Mouse (Mus musculus): ENCODE measurements around the gene St6gal1. TPM values are rescaled to one million over a fixed set of nuclear protein-coding genes. Genes with fewer than 3 reads are reported as not detected.
A peak's percentile ranks its signal among the peaks of the same experiment; 100 is the strongest.

Gene St6gal1
- polyA plus RNA-seq, 1 experiment: 31.5 TPM

DNA sequence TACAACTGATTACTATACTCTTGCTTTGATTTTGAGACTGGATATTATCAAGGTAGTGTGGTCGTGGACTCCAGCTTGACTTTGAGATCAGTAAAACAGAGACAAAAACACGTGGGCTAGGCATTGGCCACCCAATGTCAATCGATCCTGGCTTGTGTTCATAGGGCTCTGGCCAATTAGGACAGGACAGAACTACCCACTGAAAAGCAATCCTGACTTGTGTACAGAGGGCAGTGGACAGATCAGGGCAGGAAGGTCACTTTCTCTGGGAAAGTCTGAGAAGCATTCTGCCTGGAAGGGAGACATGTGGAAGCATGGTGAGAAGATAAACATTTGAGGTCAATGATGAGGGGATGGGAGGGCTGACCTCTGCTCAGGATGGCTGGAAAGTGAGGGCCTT is 69.7 kb downstream of the St6gal1 start:
- no peak for DNase-seq (ENCODE audit: low read depth)
- no peak for TF ChIP-seq POLR2A (IDR thresholded peaks at IDR 0.05; ENCODE audit: borderline replicate concordance, extremely low read depth, insufficient read depth, insufficient read length, poor library complexity, severe bottlenecking)
- no peak for TF ChIP-seq CTCF (IDR thresholded peaks at IDR 0.05; ENCODE audit: borderline replicate concordance, extremely low read depth, insufficient read depth, insufficient read length)

DNA sequence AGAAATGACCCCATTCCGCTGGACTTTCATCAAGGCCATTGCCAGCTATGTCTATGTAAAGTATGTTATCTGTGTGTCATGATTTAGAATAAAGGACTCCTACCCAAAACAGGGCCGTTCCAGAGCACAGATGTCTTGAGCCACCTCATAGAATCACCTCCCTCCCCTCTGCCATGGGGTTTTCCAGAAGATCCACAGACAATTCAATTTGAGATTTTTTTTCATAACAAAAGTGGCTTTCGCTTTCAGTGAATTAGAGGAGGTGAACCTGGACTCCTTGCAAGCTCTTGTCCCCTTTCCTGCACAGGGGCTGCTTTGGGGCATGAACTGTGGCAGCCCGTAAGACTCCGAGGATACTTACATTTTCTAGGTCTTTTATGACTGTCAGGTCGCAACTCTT is 70.2 kb downstream of the St6gal1 start:
- TF ChIP-seq CTCF (IDR thresholded peaks at IDR 0.05; ENCODE audit: borderline replicate concordance, extremely low read depth, insufficient read depth, insufficient read length) (no peak), POLR2A (IDR thresholded peaks at IDR 0.05; ENCODE audit: borderline replicate concordance, extremely low read depth, insufficient read depth, insufficient read length, poor library complexity, severe bottlenecking) (no peak)
- no peak for DNase-seq (ENCODE audit: low read depth)

DNA sequence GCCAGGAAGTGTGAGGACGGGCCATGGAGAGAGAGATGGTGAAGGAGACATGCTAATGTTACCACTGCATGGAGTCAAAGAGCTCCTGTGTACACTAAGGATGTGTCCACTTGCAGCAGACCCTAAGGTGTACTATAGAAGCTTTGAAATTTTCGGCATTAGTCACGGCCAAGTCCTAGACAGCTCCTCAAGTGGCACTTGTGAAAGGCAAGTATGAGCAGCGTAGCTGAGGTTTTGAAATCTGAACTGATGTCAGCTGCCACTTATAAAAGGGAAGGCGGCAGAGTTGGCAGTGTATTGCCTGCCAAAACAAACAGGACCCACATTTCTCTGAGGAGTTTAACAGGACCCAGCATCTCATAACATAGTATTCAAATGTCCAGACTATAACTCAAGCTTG is 71.2 kb downstream of the St6gal1 start:
- TF ChIP-seq CTCF (IDR thresholded peaks at IDR 0.05; ENCODE audit: borderline replicate concordance, extremely low read depth, insufficient read depth, insufficient read length): no peak
- no peak for DNase-seq (ENCODE audit: low read depth)

DNA sequence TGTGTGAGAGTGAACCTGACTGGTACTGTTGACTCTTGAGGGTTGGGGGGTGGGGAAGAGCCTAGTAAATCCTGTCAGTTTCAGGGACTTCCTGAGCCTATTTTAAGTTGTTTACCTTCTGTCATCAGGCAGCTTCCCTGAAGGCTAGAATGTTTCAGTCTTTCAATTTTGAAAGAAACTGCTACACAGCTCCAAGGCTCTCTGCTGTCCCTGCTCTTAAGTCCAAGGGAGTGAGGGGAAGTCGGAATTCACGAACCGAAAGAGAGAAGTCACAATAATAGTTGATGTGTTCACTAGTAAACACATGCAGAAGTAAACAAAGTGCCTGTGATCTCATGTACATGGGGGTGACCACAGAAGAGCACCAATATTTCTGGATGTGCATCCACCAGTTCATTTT is 72.2 kb downstream of the St6gal1 start:
- TF ChIP-seq POLR2A (IDR thresholded peaks at IDR 0.05; ENCODE audit: borderline replicate concordance, extremely low read depth, insufficient read depth, insufficient read length, poor library complexity, severe bottlenecking) (no peak), CTCF (IDR thresholded peaks at IDR 0.05; ENCODE audit: borderline replicate concordance, extremely low read depth, insufficient read depth, insufficient read length) (no peak)
- DNase-seq (ENCODE audit: low read depth): no peak

DNA sequence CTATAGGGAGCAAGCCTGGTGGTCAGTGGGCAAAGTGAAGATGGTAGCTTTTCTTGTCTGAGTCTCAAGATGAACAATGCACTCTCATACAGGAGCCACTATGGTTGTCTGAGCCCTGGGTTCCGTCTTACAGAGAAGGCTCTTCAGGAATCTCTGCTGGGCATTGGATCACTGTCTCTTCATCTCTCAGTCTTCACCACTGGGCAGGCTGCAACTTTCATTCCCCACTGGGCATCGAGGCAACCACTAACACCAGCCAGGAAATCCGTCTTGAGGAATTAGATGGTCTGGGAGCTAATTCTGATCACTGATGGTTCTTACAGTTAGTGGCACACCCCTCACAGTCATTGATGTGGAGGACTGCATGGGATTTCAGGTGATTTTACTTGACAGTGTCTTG is 73.9 kb downstream of the St6gal1 start:
- TF ChIP-seq CTCF (IDR thresholded peaks at IDR 0.05; ENCODE audit: borderline replicate concordance, extremely low read depth, insufficient read depth, insufficient read length) (no peak), POLR2A (IDR thresholded peaks at IDR 0.05; ENCODE audit: borderline replicate concordance, extremely low read depth, insufficient read depth, insufficient read length, poor library complexity, severe bottlenecking) (no peak)
- DNase-seq (ENCODE audit: low read depth): no peak

DNA sequence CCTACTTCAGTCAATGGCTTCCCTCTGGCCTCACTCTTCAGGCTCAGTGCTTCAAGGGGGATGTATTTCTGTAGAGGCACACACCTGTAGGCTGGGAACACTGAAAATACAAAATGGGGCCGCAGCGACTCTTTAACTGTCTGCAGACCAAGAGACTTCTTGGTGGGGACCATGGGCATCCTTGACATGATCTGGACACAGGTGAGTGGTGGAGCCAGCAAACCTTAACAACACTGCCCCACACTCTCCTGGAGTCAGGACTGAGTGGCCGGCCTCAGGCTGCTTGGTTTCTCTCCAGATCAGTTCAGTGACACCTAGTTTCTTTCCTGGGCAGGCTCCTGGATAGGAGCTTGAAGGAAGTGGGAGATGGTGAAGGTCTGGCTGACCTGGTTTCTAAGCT is 74.4 kb downstream of the St6gal1 start:
- DNase-seq (ENCODE audit: low read depth): no peak
- TF ChIP-seq POLR2A (IDR thresholded peaks at IDR 0.05; ENCODE audit: borderline replicate concordance, extremely low read depth, insufficient read depth, insufficient read length, poor library complexity, severe bottlenecking) (no peak), CTCF (IDR thresholded peaks at IDR 0.05; ENCODE audit: borderline replicate concordance, extremely low read depth, insufficient read depth, insufficient read length) (no peak)

DNA sequence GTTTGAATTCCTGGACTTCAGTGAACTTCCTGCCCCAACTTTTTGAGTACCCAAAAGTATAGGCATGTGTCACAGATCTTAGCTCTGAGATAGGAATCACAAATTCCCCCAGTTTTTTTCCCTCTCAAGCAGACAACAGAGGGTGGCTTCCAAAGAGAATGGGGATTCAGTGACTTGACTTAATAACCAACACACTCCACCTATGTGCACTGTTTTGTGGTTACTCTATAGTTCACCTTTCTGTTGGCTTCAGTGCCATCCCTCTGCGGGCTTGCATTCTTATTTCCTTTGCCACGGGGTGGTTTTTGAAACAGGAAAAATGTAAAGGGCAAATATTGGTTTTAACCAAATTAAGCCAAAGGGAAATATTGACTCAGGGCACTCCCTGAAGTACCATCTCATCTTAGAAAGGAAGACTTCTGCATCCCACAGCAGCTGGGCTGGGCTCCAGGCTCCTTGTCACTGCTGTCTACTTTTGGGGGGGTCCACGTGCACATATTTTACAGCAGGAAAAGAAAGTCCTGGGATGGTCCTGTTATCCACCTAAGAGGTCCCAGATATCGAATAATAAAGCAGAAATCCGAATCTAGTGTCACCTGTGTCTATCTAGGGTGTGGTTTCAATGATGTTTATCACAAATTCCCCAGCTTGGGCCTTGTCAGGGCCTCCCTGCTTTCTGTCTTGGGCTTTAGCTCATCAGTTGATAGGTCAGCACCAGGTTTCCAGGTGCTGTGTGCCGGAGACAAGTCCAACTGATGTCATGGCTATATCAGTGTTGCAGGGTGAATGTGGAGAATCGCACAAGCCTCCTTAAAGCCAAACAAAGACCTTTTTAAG is 75.6 kb downstream of the St6gal1 start:
- DNase-seq (ENCODE audit: low read depth): no peak
- TF ChIP-seq POLR2A (IDR thresholded peaks at IDR 0.05; ENCODE audit: borderline replicate concordance, extremely low read depth, insufficient read depth, insufficient read length, poor library complexity, severe bottlenecking): no peak
- no peak for TF ChIP-seq CTCF (IDR thresholded peaks at IDR 0.05; ENCODE audit: borderline replicate concordance, extremely low read depth, insufficient read depth, insufficient read length)

DNA sequence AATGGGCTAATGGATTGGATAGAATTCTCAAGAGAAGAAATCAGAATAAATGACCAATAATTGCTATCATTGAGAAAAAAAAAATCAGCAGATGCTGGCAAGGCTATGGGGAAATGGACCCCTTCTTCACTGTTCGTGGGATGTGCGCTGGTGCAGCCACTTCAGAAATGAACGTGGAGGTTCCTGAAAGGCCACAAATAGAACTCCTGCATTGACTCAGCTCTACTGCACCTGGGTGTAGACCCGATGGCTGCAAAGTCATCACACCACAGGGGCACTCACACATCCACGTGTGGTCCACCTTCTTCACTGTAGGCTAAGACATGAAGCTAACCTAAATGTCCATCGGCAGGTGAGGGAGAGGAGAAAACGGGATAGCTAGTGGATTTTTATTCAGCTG is 77.2 kb downstream of the St6gal1 start:
- no peak for DNase-seq (ENCODE audit: low read depth)

DNA sequence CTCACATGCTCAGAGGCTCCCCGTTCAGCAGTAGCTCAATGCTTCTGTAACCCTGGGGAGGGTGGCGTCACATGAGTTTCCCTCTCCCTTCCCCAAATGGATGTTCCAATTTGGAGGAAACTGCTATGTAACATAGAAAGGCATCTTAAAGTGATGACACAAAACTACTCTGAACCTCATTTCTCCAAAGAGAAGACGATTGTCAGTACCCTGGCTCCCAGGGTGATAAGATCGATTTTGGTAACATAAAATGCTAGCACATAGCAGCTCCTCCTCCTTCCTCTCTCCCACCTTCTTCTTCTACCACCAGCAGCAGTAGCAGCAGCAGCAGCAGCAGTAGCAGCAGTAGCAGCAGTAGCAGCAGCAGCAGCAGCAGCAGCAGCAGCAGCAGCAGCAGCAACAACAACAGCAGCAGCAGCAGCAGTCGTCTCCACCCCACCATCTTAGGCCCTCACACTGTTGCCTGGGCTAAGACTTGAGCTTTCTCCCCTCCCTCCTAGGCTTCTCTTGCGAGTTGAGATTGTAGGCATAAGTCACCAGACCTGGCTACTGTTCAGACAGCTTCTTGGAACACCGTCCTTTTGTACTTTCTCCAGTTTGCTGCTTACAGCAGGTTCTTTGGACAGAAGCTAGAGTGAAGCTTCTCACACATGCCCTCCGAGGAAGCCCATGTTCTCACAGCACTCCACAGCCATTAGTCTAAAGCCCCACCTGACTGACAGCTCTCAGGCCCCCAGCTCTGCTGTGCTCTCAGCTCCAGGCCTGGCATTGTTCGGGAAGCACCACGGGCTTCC is 81.5 kb downstream of the St6gal1 start:
- DNase-seq (ENCODE audit: low read depth): peak; percentile 18
- TF ChIP-seq CTCF (IDR thresholded peaks at IDR 0.05; ENCODE audit: borderline replicate concordance, extremely low read depth, insufficient read depth, insufficient read length): no peak
- no peak for TF ChIP-seq POLR2A (IDR thresholded peaks at IDR 0.05; ENCODE audit: borderline replicate concordance, extremely low read depth, insufficient read depth, insufficient read length, poor library complexity, severe bottlenecking)

More for the DNA sequence above, 77.2 kb downstream of the St6gal1 start:
- TF ChIP-seq CTCF (IDR thresholded peaks at IDR 0.05; ENCODE audit: borderline replicate concordance, extremely low read depth, insufficient read depth, insufficient read length): no peak
- TF ChIP-seq POLR2A (IDR thresholded peaks at IDR 0.05; ENCODE audit: borderline replicate concordance, extremely low read depth, insufficient read depth, insufficient read length, poor library complexity, severe bottlenecking): no peak

DNA sequence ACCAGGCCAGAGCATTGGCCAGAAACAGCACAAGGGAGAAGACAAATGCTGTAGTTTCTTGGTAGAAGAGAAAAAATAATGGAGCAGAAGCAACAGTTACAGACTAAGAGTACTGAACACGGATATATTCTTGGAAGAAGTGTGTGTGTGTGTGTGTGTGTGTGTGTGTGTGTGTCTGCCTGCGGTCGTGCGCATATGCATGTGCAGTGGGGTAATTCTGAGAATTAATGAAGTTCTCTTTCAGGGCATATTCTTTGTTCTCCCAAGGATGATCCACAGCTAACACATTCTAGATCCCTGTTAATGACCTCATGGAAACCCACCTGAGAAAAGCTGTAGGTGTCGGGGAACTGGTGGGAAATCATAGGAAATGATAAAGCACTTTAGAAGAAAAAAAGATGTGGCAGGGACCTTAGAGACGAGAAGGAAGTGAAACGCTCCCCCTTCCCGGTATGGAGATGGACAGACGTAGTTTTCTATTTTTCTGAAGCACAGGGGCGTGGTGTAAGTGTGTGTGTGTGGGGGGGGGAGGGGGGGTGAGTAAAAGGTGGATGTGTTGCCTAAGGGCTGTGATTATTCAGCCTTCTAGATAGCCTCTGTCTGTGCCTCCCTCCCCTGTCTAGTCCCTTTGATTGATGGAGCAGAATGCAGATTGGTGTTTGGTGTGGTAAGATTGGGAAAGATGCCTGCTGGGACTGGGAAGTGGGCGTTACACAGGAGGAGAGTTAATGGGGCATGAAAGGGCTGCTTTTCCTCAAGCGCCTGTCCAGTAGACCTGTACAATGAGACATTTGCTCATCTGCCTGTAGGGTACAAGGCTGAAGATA is 82.8 kb downstream of the St6gal1 start:
- peak; percentile 33 for DNase-seq (ENCODE audit: low read depth)
- TF ChIP-seq CTCF (IDR thresholded peaks at IDR 0.05; ENCODE audit: borderline replicate concordance, extremely low read depth, insufficient read depth, insufficient read length) (no peak), POLR2A (IDR thresholded peaks at IDR 0.05; ENCODE audit: borderline replicate concordance, extremely low read depth, insufficient read depth, insufficient read length, poor library complexity, severe bottlenecking) (no peak)

DNA sequence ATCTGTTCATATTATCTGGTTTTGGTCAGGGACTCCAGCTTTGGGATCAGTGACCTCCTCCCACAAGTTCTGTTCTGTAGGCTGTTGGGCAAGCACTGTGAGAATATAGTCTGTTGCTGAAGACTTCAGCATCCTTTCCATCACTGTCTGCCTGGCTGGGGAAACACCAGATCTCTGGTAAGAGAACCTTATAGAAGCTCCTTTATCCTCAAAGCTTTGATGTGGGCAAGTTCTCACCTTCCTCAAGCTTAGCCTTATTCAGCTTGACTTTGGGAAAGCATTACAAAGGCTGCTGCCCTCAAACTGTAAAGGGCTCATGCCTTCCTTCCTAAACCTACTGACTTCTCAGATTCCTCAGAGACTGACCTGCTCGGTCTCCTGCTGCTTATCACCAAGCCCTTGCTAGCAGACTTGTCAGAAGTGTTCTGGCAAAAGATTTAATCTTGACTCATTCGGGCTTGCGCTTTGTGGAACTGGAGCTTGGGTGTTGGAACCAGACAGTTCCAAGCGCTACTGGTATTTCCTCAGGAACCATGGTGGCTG is 83.5 kb downstream of the St6gal1 start:
- DNase-seq (ENCODE audit: low read depth): no peak
- TF ChIP-seq CTCF (IDR thresholded peaks at IDR 0.05; ENCODE audit: borderline replicate concordance, extremely low read depth, insufficient read depth, insufficient read length): no peak
- TF ChIP-seq POLR2A (IDR thresholded peaks at IDR 0.05; ENCODE audit: borderline replicate concordance, extremely low read depth, insufficient read depth, insufficient read length, poor library complexity, severe bottlenecking): no peak

Measured in brain, embryonic 14.5 days (tissue).